Mouse (Mus musculus) forebrain, postnatal 0 days (tissue): ENCODE measurements around the gene Spindoc. TPM values are rescaled to one million over a fixed set of nuclear protein-coding genes. Genes with fewer than 3 reads are reported as not detected.
"Not testable (repeated sequence)": the region's sequence is repeated elsewhere in the genome, so short reads cannot be mapped to it uniquely, and the experiment has no call there.

Source experiments
- ATAC-seq: fragments of 200-750 bp; cut with Nextera tagmentation; 2 replicates; pipeline ENCODE4 v1.8.0; 2017; ENCODE audit warnings: mild to moderate bottlenecking, moderate library complexity
- DNase-seq: peaks from one replicate; pipeline ENCODE4 v3.0.0-alpha.2; 2015
- H3K27ac ChIP-seq: fragments of 300-500 bp; sonication (generic); 2 replicates; pipeline ENCODE4 v1.5.1; 2014; ENCODE audit warnings: low read depth, mild to moderate bottlenecking, antibody characterized with exemption, low read length, moderate library complexity, mixed read lengths
- H3K27me3 ChIP-seq: fragments of 300-500 bp; sonication (generic); 2 replicates; pipeline ENCODE4 v1.6.1; 2014; ENCODE audit warnings: mild to moderate bottlenecking, low read length, mixed read lengths; ENCODE audit not compliant: insufficient read depth
- H3K36me3 ChIP-seq: fragments of 300-500 bp; sonication (generic); 2 replicates; pipeline ENCODE4 v1.6.1; 2014; ENCODE audit warnings: mild to moderate bottlenecking, moderate library complexity; ENCODE audit not compliant: insufficient read depth
- H3K4me1 ChIP-seq: fragments of 300-500 bp; sonication (generic); 2 replicates; pipeline ENCODE4 v1.6.1; 2014; ENCODE audit warnings: antibody characterized with exemption; ENCODE audit not compliant: insufficient read depth
- H3K4me2 ChIP-seq: fragments of 300-500 bp; sonication (generic); 2 replicates; pipeline ENCODE4 v1.6.1; 2014; ENCODE audit warnings: low read depth, mild to moderate bottlenecking, moderate library complexity
- H3K4me3 ChIP-seq: fragments of 300-500 bp; sonication (generic); 2 replicates; pipeline ENCODE4 v1.5.1; 2014; ENCODE audit warnings: low read depth, low read length, mixed read lengths
- H3K9ac ChIP-seq: fragments of 300-500 bp; sonication (generic); 2 replicates; pipeline ENCODE4 v1.6.1; 2014; ENCODE audit warnings: mild to moderate bottlenecking
- H3K9me3 ChIP-seq: fragments of 300-500 bp; sonication (generic); 2 replicates; pipeline ENCODE4 v1.6.1; 2016; ENCODE audit warnings: low read length
- CTCF ChIP-seq: sonication (generic); IDR thresholded peaks from 2 replicates; pipeline ENCODE4 v1.5.1; 2016; ENCODE audit warnings: antibody characterized with exemption, control low read depth, low read depth
- WGBS: fragments of 180-500 bp; shearing (Covaris S2); extraction: QIAGEN DNeasy Blood & Tissue Kit; methylation state at CpG from one replicate; pipeline ENCODE4 v1.1.7; 2014; 5-methylcytosine and 5-hydroxymethylcytosine counted together
- polyA plus RNA-seq: library from polyadenylated mRNA; unstranded; fragments of >200 nt; fragmentation: Nextera tagmentation; extraction: Ambion mirVana; gene quantifications from 2 replicates; pipeline ENCODE4 v1.2.1, GENCODE M21; 2015
- total RNA-seq: library from RNA; depleted of rRNA; stranded (reverse); fragments of >200 nt; gene quantifications from 2 replicates; pipeline ENCODE4 v1.2.3, GENCODE M21; 2014

Gene Spindoc
- total and polyA plus RNA-seq, 2 experiments from 2014 or later: 20.8 to 48.9 TPM

GRCm38 (mm10) chr19:7396867-7397826 is 14.4 kb upstream of the Spindoc start:
- not testable (repeated sequence) for H3K27me3 ChIP-seq, ATAC-seq, H3K4me1 ChIP-seq, H3K9ac ChIP-seq, H3K4me3 ChIP-seq, H3K36me3 ChIP-seq, H3K9me3 ChIP-seq, H3K27ac ChIP-seq, H3K4me2 ChIP-seq
- TF ChIP-seq CTCF: peak; percentile 28; the same call in 1 of the 2 replicates
- 71% methylated on average over 9 of the region's 10 CpGs for WGBS
- DNase-seq: peak; percentile 19

GRCm38 (mm10) chr19:7388488-7388887 is 5.7 kb upstream of the Spindoc start:
- H3K4me3 ChIP-seq: no peak overlapping the region
- 86% methylated on average over 6 of the region's 6 CpGs for WGBS
- TF ChIP-seq CTCF: no peak
- no peak overlapping the region for H3K4me2 ChIP-seq
- H3K27ac ChIP-seq: no peak overlapping the region
- 0 out of 2 replicates have a peak, but pooled peaks cover 4% of the 10 kb centered on the region for H3K9me3 ChIP-seq
- no peaks in the 10 kb centered on the region for H3K36me3 ChIP-seq
- ATAC-seq (no peak), DNase-seq (no peak)
- no peak overlapping the region for H3K9ac ChIP-seq
- no peaks in the 10 kb centered on the region for H3K4me1 ChIP-seq
- H3K27me3 ChIP-seq: no peaks in the 10 kb centered on the region

GRCm38 (mm10) chr19:7386042-7386441 is 3.2 kb upstream of the Spindoc start:
- Histone ChIP-seq H3K36me3 (no peaks in the 10 kb centered on the region), H3K9me3 (0 out of 2 replicates have a peak, but pooled peaks cover 4% of the 10 kb centered on the region), H3K9ac (no peak overlapping the region), H3K27ac (no peak overlapping the region), H3K4me3 (no peak overlapping the region), H3K27me3 (no peaks in the 10 kb centered on the region), H3K4me2 (no peak overlapping the region), H3K4me1 (peaks cover 9% of the 10 kb centered on the region)
- no peak for TF ChIP-seq CTCF
- WGBS: 33% methylated on average over 2 of the region's 2 CpGs
- ATAC-seq (no peak), DNase-seq (no peak)

- Histone ChIP-seq H3K4me3 (peak overlapping the region; percentile 98), H3K27ac (peak overlapping the region; percentile 87), H3K27me3 (no peaks in the 10 kb centered on the region), H3K36me3 (no peaks in the 10 kb centered on the region), H3K9ac (peak overlapping the region; percentile 93), H3K4me2 (peak overlapping the region; percentile 77), H3K4me1 (peaks cover 21% of the 10 kb centered on the region), H3K9me3 (no peaks in the 10 kb centered on the region)
- DNase-seq: peak; percentile 74
- 1% methylated on average over 51 of the region's 60 CpGs for WGBS
- TF ChIP-seq CTCF: 0 out of 2 replicates have a peak, but pooled peaks have one; percentile 36
- ATAC-seq: peak; percentile 55
Observed at GRCm38 (mm10) chr19:7382248-7382902, 419 bp downstream of the Spindoc start.

GRCm38 (mm10) chr19:7381906-7382247 is 917 bp downstream of the Spindoc start:
- Histone ChIP-seq H3K9ac (peak overlapping the region; percentile 93), H3K27me3 (no peaks in the 10 kb centered on the region), H3K4me2 (peak overlapping the region; percentile 77), H3K36me3 (no peaks in the 10 kb centered on the region), H3K4me1 (peaks cover 21% of the 10 kb centered on the region), H3K4me3 (peak overlapping the region; percentile 98), H3K27ac (peak overlapping the region; percentile 87), H3K9me3 (no peaks in the 10 kb centered on the region)
- 2% methylated on average over 8 of the region's 8 CpGs for WGBS
- no peak for TF ChIP-seq CTCF
- DNase-seq (no peak), ATAC-seq (no peak)

GRCm38 (mm10) chr19:7377639-7378038 is 5.2 kb downstream of the Spindoc start:
- H3K27me3 ChIP-seq: no peaks in the 10 kb centered on the region
- peaks cover 21% of the 10 kb centered on the region for H3K4me1 ChIP-seq
- H3K27ac ChIP-seq: no peak overlapping the region
- no peak for TF ChIP-seq CTCF
- no peak for DNase-seq
- H3K36me3 ChIP-seq: peaks cover 33% of the 10 kb centered on the region
- H3K9me3 ChIP-seq: no peaks in the 10 kb centered on the region
- WGBS: 90% methylated on average over 2 of the region's 2 CpGs
- H3K9ac ChIP-seq: no peak overlapping the region
- H3K4me2 ChIP-seq: no peak overlapping the region
- ATAC-seq: no peak
- no peak overlapping the region for H3K4me3 ChIP-seq

GRCm38 (mm10) chr19:7374491-7374890 is 8.3 kb downstream of the Spindoc start:
- no peak overlapping the region for H3K4me2 ChIP-seq
- 96% methylated on average over 8 of the region's 8 CpGs for WGBS
- no peaks in the 10 kb centered on the region for H3K9me3 ChIP-seq
- no peaks in the 10 kb centered on the region for H3K27me3 ChIP-seq
- peaks cover 58% of the 10 kb centered on the region for H3K36me3 ChIP-seq
- no peak overlapping the region for H3K4me3 ChIP-seq
- ATAC-seq (no peak), DNase-seq (no peak)
- no peak overlapping the region for H3K9ac ChIP-seq
- TF ChIP-seq CTCF: no peak
- H3K4me1 ChIP-seq: no peaks in the 10 kb centered on the region
- H3K27ac ChIP-seq: no peak overlapping the region

- peaks cover 70% of the 10 kb centered on the region for H3K36me3 ChIP-seq
- ATAC-seq, H3K4me1 ChIP-seq: not testable (repeated sequence)
Observed at GRCm38 (mm10) chr19:7369469-7369868, 13.3 kb downstream of the Spindoc start.

More at GRCm38 (mm10) chr19:7369469-7369868, 13.3 kb downstream of the Spindoc start:
- not testable (repeated sequence) for H3K9me3 ChIP-seq, H3K4me3 ChIP-seq, H3K4me2 ChIP-seq, H3K27me3 ChIP-seq, DNase-seq, H3K9ac ChIP-seq, H3K27ac ChIP-seq
- 90% methylated on average over 4 of the region's 4 CpGs for WGBS
